Mouse (Mus musculus): Measurements from ENCODE around the gene Oas3. TPM values are rescaled to one million over a fixed set of nuclear protein-coding genes. Genes with fewer than 3 reads are reported as not detected.

Gene Oas3
- total and polyA plus RNA-seq, 2 experiments from 2014 or later, result 0.57 to 1.3 TPM

GRCm38 (mm10) chr5:120775287-120775985 lies 2.0 kb downstream of the Oas3 start:
- H3K9me3 ChIP-seq (ENCODE audit: low read length), result no peaks in the 10 kb centered on the region
- H3K9ac ChIP-seq (replicated peaks; ENCODE audit: low read length, poor library complexity, severe bottlenecking), result no peak overlapping the region
- no peak overlapping the region for H3K4me3 ChIP-seq (ENCODE audit: low read depth, low read length)
- no peak for TF ChIP-seq CTCF (IDR thresholded peaks at IDR 0.05)
- ATAC-seq (ENCODE audit: low FRiP score) (no peak), DNase-seq (ENCODE audit: low spot score) (no peak)
- no peaks in the 10 kb centered on the region for H3K27me3 ChIP-seq (ENCODE audit: insufficient read depth, low read length)
- H3K4me2 ChIP-seq (ENCODE audit: low read depth, low read length, poor library complexity, severe bottlenecking), result no peak overlapping the region
- H3K4me1 ChIP-seq (ENCODE audit: insufficient read depth, low read length), result no peaks in the 10 kb centered on the region
- no peaks in the 10 kb centered on the region for H3K36me3 ChIP-seq (ENCODE audit: insufficient read depth, low read length)
- H3K27ac ChIP-seq (ENCODE audit: low read depth, low read length), result no peak overlapping the region
- 86% methylated on average over 14 of the region's 14 CpGs for WGBS

GRCm38 (mm10) chr5:120769396-120769795 lies 8.1 kb downstream of the Oas3 start:
- ATAC-seq (ENCODE audit: low FRiP score), result no peak
- no peaks in the 10 kb centered on the region for H3K27me3 ChIP-seq (ENCODE audit: insufficient read depth, low read length)
- no peak overlapping the region for H3K9ac ChIP-seq (replicated peaks; ENCODE audit: low read length, poor library complexity, severe bottlenecking)
- 71% methylated on average over 3 of the region's 3 CpGs for WGBS
- no peak overlapping the region for H3K4me2 ChIP-seq (ENCODE audit: low read depth, low read length, poor library complexity, severe bottlenecking)
- H3K4me1 ChIP-seq (ENCODE audit: insufficient read depth, low read length), result no peaks in the 10 kb centered on the region
- no peaks in the 10 kb centered on the region for H3K9me3 ChIP-seq (ENCODE audit: low read length)
- no peaks in the 10 kb centered on the region for H3K36me3 ChIP-seq (ENCODE audit: insufficient read depth, low read length)
- no peak overlapping the region for H3K27ac ChIP-seq (ENCODE audit: low read depth, low read length)
- TF ChIP-seq CTCF (IDR thresholded peaks at IDR 0.05), result no peak
- H3K4me3 ChIP-seq (ENCODE audit: low read depth, low read length), result no peak overlapping the region
- no peak for DNase-seq (ENCODE audit: low spot score)

GRCm38 (mm10) chr5:120765010-120765409 lies 12.5 kb downstream of the Oas3 start:
- WGBS, result 77% methylated on average over 8 of the region's 8 CpGs
- DNase-seq (ENCODE audit: low spot score) (no peak), ATAC-seq (ENCODE audit: low FRiP score) (no peak)
- Histone ChIP-seq H3K27me3 (ENCODE audit: insufficient read depth, low read length) (no peaks in the 10 kb centered on the region), H3K36me3 (ENCODE audit: insufficient read depth, low read length) (no peaks in the 10 kb centered on the region), H3K9ac (replicated peaks; ENCODE audit: low read length, poor library complexity, severe bottlenecking) (no peak overlapping the region), H3K4me3 (ENCODE audit: low read depth, low read length) (no peak overlapping the region), H3K4me1 (ENCODE audit: insufficient read depth, low read length) (no peaks in the 10 kb centered on the region), H3K9me3 (ENCODE audit: low read length) (no peaks in the 10 kb centered on the region), H3K27ac (ENCODE audit: low read depth, low read length) (no peak overlapping the region), H3K4me2 (ENCODE audit: low read depth, low read length, poor library complexity, severe bottlenecking) (no peak overlapping the region)
- no peak for TF ChIP-seq CTCF (IDR thresholded peaks at IDR 0.05)

- 31% methylated on average over 6 of the region's 6 CpGs for WGBS
- H3K4me1 ChIP-seq (ENCODE audit: insufficient read depth, low read length), result no peaks in the 10 kb centered on the region
- H3K36me3 ChIP-seq (ENCODE audit: insufficient read depth, low read length), result no peaks in the 10 kb centered on the region
- no peak overlapping the region for H3K4me3 ChIP-seq (ENCODE audit: low read depth, low read length)
- no peaks in the 10 kb centered on the region for H3K27me3 ChIP-seq (ENCODE audit: insufficient read depth, low read length)
- H3K4me2 ChIP-seq (ENCODE audit: low read depth, low read length, poor library complexity, severe bottlenecking), result no peak overlapping the region
- no peak overlapping the region for H3K27ac ChIP-seq (ENCODE audit: low read depth, low read length)
- no peak for ATAC-seq (ENCODE audit: low FRiP score)
- TF ChIP-seq CTCF (IDR thresholded peaks at IDR 0.05), result no peak
- DNase-seq (ENCODE audit: low spot score), result peak; percentile 27
- no peak overlapping the region for H3K9ac ChIP-seq (replicated peaks; ENCODE audit: low read length, poor library complexity, severe bottlenecking)
- no peaks in the 10 kb centered on the region for H3K9me3 ChIP-seq (ENCODE audit: low read length)
Observed at GRCm38 (mm10) chr5:120761901-120762300, 15.6 kb downstream of the Oas3 start.

- 86% methylated on average over 4 of the region's 4 CpGs for WGBS
- no peak for TF ChIP-seq CTCF (IDR thresholded peaks at IDR 0.05)
- Histone ChIP-seq H3K9me3 (ENCODE audit: low read length) (no peaks in the 10 kb centered on the region), H3K4me1 (ENCODE audit: insufficient read depth, low read length) (no peaks in the 10 kb centered on the region), H3K9ac (replicated peaks; ENCODE audit: low read length, poor library complexity, severe bottlenecking) (no peak overlapping the region), H3K36me3 (ENCODE audit: insufficient read depth, low read length) (no peaks in the 10 kb centered on the region), H3K27ac (ENCODE audit: low read depth, low read length) (no peak overlapping the region), H3K27me3 (ENCODE audit: insufficient read depth, low read length) (no peaks in the 10 kb centered on the region), H3K4me2 (ENCODE audit: low read depth, low read length, poor library complexity, severe bottlenecking) (no peak overlapping the region), H3K4me3 (ENCODE audit: low read depth, low read length) (no peak overlapping the region)
- DNase-seq (ENCODE audit: low spot score) (no peak), ATAC-seq (ENCODE audit: low FRiP score) (no peak)
Observed at GRCm38 (mm10) chr5:120754215-120754614, 23.2 kb downstream of the Oas3 start.

GRCm38 (mm10) chr5:120752786-120753185 lies 24.7 kb downstream of the Oas3 start:
- Histone ChIP-seq H3K9me3 (ENCODE audit: low read length) (no peaks in the 10 kb centered on the region), H3K27ac (ENCODE audit: low read depth, low read length) (no peak overlapping the region), H3K36me3 (ENCODE audit: insufficient read depth, low read length) (no peaks in the 10 kb centered on the region), H3K4me3 (ENCODE audit: low read depth, low read length) (no peak overlapping the region), H3K27me3 (ENCODE audit: insufficient read depth, low read length) (no peaks in the 10 kb centered on the region), H3K4me1 (ENCODE audit: insufficient read depth, low read length) (no peaks in the 10 kb centered on the region), H3K4me2 (ENCODE audit: low read depth, low read length, poor library complexity, severe bottlenecking) (no peak overlapping the region), H3K9ac (replicated peaks; ENCODE audit: low read length, poor library complexity, severe bottlenecking) (no peak overlapping the region)
- no peak for ATAC-seq (ENCODE audit: low FRiP score)
- no peak for DNase-seq (ENCODE audit: low spot score)
- WGBS, result 75% methylated on average over 3 of the region's 3 CpGs
- TF ChIP-seq CTCF (IDR thresholded peaks at IDR 0.05), result no peak

Data from midbrain, postnatal 0 days (tissue).